Mouse (Mus musculus) embryo, embryonic 11.5 days (tissue): ENCODE data around the gene Qprt.
"Not testable (repeated sequence)": the region's sequence is repeated elsewhere in the genome, so short reads cannot be mapped to it uniquely, and the experiment has no call there.

Experiments used
- DNase-seq: peaks from one replicate; pipeline ENCODE4 v3.0.0-alpha.2; 2012; ENCODE audit warnings: low read depth, low spot score

The Qprt gene

GRCm38 (mm10) chr7:127098521-127098920 lies 23.5 kb downstream of the Qprt start:
- DNase-seq: no peak

- no peak for DNase-seq
Observed at GRCm38 (mm10) chr7:127096456-127096855, 25.6 kb downstream of the Qprt start.

- DNase-seq: no peak
Observed at GRCm38 (mm10) chr7:127093914-127094313, 28.1 kb downstream of the Qprt start.

GRCm38 (mm10) chr7:127091114-127091896 lies 30.7 kb downstream of the Qprt start, which contains the start of gene AI467606:
Gene AI467606, plus strand, starts transcription at chr7:127091359.
- DNase-seq: no peak

DNA sequence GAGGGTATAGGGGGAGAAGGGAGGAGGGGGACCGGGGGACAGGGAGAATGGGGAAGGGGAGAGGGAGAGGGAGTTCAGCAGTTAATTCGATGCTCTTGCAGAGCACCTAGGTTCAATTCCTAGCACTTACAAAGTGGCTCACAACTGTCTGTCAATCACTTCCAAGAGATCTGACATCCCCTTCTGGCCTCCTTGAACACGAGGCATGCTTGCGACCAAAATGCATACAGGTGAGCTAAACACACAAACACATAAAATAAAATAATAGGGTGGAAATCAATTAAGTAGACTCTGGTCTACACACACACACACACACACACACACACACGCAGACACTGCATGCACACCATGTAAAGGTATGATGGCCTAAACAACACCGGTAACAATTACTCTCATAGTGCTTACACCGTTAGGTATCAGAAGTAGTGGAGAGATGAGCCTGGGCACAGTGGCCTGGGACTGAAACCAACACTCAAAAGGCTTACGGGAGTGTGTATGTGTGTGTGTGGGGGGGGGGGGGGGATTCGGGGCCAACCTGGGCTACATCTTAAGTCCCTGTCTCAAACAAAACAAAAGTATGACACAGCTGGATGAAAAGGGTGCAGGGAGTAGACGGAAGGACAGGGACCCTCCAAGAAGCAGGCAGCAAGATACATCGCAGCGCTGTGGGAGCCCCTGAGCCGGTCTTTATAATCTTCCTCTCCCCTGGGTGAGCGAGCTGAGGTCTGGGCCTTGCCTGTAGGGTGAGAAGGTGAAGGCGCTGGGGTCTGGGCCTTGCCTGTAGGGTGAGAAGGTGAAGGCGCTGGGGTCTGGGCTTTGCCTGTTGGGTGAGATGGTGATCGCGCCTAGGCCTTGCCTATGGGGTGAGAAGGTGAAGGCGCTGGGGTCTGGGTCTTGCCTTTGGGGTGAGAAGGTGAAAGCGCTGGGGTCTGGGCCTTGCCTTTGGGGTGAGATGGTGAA lies 31.6 kb downstream of the Qprt start:
- no peak for DNase-seq

GRCm38 (mm10) chr7:127088901-127089845 lies 32.9 kb downstream of the Qprt start:
- DNase-seq: no peak

DNA sequence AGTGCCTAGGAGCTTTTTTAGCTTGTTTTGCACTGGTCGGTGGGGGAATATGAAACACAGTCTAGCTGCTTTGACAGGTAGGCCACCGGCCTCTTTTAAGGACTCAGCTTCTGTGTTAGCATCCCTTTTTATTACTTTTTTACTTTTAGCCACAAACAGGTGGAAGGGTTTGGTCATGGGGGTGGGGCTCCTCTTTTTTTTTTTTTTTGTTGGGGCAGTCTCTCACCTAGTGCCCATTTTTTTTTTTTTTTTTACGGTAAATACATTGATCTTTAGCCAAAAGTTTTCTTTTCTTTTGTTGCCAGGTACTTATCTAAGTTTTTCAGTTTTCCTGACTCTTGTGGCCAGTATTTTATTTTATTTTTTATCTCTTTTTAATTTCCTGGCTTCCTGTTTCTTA lies 33.9 kb downstream of the Qprt start:
- DNase-seq: no peak

GRCm38 (mm10) chr7:127087278-127088010 lies 34.6 kb downstream of the Qprt start, which contains the start of gene Zg16:
Gene Zg16, minus strand, starts transcription at chr7:127087328.
- not testable (repeated sequence) for DNase-seq

DNA sequence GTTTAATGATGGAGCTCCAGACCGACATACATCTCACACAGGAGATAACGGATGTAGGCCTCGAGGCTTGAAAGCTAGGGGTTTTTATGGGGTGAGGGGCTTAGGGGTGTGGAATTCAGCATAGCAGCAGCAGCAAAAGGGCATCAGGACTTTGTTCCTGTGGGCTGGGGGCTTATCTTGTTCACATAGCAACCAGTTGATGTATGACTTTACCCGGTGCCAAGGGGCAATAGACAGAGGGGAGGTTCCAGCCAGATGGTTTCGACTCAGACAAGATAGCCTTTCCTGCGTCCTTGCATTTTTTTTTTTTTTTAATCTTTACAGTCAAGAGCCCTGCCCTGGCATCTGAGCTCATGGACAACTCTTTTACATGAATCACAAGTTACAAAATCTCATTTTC lies 36.3 kb downstream of the Qprt start:
- DNase-seq: not testable (repeated sequence)

DNA sequence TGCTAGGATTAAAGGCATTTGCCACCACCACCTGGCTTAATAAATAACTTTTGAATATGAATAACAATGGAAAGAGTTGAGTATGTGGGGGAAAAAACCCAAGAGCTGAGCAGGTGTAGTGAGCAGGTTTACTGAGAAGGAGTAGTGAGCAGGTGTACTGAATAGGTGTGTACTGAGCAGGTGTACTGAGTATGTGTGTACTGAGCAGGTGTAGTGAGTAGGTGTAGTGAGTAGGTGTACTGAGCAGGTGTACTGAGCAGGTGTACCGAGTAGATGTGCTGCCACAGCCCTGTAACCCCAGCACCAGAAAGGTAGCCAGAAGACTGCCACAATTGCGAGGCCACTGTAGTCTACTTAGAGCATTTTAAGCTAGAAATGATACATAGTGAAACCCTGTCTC lies 37.2 kb downstream of the Qprt start:
- DNase-seq: no peak

DNA sequence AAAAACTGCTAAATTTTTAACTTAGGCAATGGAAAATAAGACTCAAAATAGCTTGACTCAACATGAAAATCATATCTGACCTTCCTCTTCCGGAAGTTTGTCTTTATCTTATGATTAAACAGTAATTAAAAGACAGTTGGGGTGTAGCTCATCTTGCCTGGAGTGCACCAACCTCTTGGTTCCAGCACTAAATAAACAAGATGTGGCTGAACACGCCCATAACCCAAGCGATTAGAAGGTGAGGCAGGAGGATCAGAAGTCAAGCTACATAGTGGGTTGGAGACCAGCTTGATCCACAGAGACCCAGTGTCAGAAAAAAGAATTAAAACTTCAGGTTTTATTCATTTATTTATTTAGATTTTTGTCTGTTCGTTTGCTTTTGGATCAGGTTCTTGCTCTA lies 38.3 kb downstream of the Qprt start:
- no peak for DNase-seq

GRCm38 (mm10) chr7:127082995-127083394 lies 39.0 kb downstream of the Qprt start:
- DNase-seq: no peak

- DNase-seq: no peak
Observed at GRCm38 (mm10) chr7:127082271-127082670, 39.8 kb downstream of the Qprt start.

DNA sequence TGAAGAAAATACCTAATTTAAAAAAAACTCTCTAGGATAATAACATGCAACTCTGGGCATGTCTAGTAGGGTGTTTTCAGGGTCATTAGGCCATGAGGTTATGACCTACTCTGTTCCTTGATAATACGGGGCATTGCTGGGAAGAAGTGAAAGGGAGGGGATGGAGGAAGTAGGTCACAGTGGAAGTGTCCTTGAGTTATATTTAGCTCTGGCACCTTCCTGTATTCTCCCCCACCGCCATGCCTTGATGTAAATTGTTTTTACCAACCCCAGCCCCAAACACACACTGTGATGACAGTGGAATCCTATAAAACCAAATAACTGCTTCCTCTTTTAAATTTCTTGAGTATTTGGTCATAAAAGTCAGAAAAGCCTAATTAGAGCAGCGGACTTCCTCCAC lies 42.0 kb downstream of the Qprt start:
- no peak for DNase-seq

DNA sequence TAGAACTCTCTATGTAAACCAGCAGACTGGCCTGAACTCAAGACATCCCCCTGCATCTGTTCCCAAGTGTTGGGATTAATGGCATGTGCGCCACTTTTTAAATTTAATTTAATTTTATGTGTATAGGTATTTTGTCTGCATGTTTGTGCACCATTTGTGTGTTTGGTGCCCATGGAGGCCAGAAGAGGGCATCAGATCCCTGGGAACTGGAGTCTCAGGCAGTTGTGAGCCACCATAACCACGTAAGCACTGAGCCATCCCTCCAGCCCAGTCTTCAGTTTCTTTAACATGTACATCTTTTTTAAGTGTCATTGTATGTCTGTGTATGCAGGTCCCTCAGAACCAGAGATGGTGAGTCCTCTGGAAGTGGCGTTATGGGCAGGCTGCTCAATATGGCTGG lies 44.3 kb downstream of the Qprt start:
- DNase-seq: no peak

GRCm38 (mm10) chr7:127076188-127076587 lies 45.8 kb downstream of the Qprt start:
- DNase-seq: no peak

DNA sequence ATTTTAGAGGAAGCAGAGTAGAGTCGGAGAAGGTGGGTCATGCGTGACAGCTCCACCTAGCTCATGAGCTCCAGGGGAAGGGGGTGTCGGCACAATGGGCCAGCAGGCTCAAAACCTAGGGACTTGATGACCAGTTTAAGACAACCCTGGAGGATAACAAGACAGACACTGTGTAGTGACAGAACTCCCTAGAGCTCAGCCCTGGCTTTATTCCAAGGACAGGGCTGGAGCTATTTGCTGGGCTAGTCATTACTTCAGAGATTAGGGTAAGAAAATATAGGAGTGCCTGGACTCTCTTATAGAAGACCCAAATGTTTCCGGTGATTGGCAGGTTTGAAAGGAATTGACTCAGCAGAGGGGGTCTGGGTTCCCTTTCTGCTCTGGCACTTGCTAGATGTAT lies 48.8 kb downstream of the Qprt start:
- no peak for DNase-seq

DNA sequence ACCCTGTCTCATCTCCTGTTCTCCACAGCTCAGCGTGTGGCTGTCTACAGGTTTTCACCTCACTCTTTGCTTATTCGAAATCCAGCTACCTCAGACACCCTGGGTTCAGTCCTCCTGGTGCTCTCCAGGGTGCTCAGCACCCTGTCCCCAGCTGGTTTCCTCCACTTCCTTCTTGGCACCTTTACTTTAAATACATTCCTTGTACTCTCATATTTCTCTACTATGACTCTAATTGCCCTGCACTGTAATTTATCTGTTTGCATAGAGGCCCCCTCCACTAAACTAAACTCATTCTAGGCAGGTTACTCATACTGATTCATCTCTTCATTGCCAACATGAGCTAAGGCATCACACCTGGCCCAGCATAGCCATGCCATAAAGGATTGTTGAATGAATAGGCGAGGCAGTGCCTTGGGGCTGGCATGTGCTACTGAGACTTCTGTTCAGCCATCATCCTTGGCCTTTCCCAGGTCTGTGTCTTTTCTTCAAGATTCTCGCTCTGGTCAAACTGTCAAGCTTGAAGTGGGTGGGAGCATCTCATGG lies 51.1 kb downstream of the Qprt start:
- no peak for DNase-seq

DNA sequence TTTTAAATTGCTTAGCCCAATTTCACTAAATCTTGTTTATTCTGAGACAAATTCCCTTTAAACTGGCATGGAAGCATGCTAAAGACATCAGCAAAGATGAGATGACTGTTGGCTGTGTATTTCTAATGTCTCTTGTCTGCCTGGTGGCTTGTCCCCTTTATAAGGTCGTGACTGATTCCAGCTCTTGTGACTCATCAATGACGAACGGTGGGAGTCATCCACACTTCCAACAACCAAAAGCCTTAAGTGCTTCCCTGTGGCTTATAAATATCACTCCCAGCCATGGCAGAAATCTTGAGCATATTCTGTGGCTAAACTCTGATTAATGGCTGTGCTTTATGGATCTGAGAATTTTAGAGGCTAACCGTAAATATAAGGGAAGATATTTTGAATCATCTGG lies 55.7 kb downstream of the Qprt start:
- DNase-seq: no peak

DNA sequence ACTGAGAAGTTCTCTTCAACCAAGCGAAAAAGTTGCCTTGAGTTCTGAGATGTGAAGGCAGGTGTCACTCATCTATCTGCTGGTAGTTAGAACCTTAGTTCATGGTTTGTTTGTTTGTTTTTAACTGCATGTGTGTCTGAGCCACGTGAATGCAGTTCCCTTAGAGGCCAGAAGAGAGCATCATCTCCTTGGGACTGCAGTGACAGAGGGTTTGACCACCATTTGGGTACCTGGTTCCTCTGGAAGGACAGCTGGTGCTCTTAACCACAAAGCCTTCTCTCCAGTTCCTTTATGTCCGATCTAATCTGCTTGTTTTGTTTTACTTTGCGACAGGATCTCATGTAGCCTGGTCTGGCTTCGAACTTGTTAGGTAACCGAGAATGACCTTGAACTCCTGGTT lies 56.5 kb downstream of the Qprt start:
- no peak for DNase-seq
